Mouse (Mus musculus) cerebellum, adult 18-20 months (tissue): Measurements from ENCODE around the gene Olfr171.
"Not testable (repeated sequence)": the region's sequence is repeated elsewhere in the genome, so short reads cannot be mapped to it uniquely, and the experiment has no call there.

ENCODE experiments used
- DNase-seq, 2 experiments: peaks; one replicate each; pipeline ENCODE4 v3.0.0; 2021

Olfr171 gene

DNA sequence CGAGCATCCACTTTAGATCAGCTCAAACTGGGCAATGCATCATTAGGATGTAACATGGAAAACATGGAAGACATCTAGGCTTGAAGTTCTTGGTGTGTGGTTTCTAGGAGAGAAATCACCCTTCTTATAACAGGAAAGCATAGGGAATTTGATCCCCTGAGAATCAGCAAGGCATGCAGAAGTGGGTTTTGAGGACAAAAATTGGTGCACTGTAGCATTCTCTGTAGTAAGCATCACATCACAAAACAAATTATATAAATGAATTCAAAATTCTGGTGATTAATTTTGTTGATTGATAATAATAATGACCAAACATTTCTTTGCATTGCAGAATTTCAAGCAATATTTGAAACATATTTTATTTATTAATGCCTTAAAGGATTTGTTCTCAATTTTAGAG lies at the start of gene Olfr171:
TSS of gene Olfr171 (minus strand) at position 101 of the 400 bp plus-strand sequence.
- DNase-seq: no peak

DNA sequence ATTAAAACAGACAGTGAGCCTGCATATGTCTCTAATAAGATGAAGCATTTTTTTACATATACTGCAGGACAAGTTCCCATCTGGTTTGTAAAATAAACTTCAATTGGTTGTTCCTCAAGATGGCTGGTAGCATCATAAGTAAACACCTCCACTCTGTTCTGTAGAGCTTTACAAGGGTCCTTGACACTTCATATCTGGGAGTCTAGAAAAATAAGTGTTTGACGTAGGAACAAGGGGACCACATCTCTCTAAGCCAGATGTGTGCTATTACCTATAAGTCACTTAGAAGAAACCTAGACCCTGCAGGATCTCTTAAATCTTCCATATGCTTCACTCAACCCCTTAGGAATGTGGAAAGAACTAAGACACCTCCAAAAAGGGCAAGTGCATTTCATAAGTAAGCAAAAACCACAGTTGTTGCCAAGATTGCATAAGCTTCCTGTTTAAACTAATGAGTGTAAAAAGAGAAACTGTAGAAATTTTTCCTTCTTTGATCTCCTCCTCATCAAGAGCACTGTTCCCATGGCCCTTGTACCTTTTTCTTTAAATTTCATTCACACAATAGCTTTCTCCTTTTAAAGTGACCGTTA lies 41.1 kb upstream of the Olfr171 start:
- DNase-seq: no peak

GRCm38 (mm10) chr16:19666312-19666711 lies 36.6 kb upstream of the Olfr171 start:
- no peak for DNase-seq

DNA sequence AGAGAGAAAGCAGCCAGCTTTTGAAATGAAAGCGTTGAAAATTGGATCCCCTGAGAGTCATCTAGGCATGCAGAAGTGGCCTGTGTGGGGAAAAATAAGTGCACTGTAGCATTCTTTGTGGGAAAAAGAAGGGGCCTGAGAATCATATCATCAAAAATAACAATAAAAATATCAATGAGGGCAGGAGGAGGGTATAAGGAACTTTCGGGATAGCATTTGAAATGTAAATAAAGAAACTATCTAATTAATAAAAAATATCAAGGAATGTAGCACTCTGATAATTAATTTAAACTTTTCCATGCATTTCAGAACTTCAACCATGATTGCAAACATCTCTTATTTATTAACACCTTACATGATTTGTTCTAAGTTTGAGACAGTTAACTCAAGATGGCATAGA lies 17.9 kb downstream of the Olfr171 start, which contains the start of gene Olfr170:
TSS of gene Olfr170 (minus strand) at position 101 of the 400 bp plus-strand sequence.
- DNase-seq: not testable (repeated sequence)

DNA sequence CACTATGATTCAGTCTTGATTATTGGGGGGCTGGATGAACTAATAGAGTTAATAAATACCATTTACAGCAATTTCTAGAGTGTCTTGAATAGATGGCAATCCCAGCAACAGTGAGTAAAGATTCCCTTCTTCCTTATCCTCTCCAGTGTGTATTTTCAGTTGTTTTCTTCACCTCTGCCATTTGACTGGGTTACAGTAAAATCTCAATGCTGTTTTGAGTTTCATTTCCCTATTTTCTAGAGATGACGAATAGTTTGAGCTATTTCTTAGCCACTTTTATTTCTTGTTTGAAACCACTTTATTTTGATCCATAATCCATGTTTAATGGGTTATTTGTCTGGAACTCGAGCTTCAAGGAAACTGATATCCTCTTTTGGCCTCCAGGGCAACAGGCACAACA lies 26.6 kb downstream of the Olfr171 start:
- DNase-seq: no peak
